Mouse (Mus musculus): ENCODE measurements at regions not wholly inside any gene's neighbourhood (a gene's known extent, or its start where the extent isn't known, plus 50 kb on each side); places are given as distances from the start of the nearest gene placed in this dataset.
A peak's percentile ranks its signal among the peaks of the same experiment; 100 is the strongest.

GRCm38 (mm10) chr13:94619511-94619910, 169.2 kb upstream of the Tbca start:
- 57% methylated on average over 4 of the region's 4 CpGs for WGBS
- Histone ChIP-seq H3K36me3 (ENCODE audit: control insufficient read depth, insufficient read depth) (no peaks in the 10 kb centered on the region), H3K9ac (ENCODE audit: low read length) (no peak overlapping the region), H3K4me2 (ENCODE audit: low read depth, low read length) (no peak overlapping the region), H3K27ac (ENCODE audit: low read length) (no peak overlapping the region), H3K27me3 (ENCODE audit: control insufficient read depth, insufficient read depth, low read length) (no peaks in the 10 kb centered on the region), H3K4me1 (ENCODE audit: control insufficient read depth, insufficient read depth, low read length) (no peaks in the 10 kb centered on the region), H3K9me3 (replicated peaks; ENCODE audit: control insufficient read depth, low read length) (no peaks in the 10 kb centered on the region), H3K4me3 (ENCODE audit: low read length) (no peak overlapping the region)
- ATAC-seq (replicated peaks; ENCODE audit: extremely low read depth, insufficient read depth, low FRiP score), result no peak

DNA sequence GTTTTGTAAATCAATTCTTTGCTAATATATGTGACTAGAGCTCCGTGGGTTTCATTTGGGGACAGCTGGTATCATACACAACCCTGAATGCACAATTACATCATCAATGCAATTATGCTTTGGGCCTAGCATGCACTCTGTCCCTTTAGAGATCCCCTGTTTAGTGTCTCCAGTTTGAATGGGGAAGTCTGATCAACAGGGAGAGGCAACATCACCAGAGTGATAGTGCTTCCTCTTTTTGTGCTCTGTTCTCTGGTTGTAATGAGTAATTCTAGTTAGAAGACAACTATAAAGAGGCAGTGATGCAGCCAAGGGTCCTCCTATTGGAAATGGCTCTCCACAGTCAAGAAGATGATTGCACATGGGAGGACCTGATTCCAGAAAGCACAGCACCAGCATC, 158.7 kb upstream of the Tbca start:
- Histone ChIP-seq H3K36me3 (ENCODE audit: control insufficient read depth, insufficient read depth) (no peaks in the 10 kb centered on the region), H3K9ac (ENCODE audit: low read length) (no peak overlapping the region), H3K9me3 (replicated peaks; ENCODE audit: control insufficient read depth, low read length) (no peaks in the 10 kb centered on the region), H3K4me3 (ENCODE audit: low read length) (no peak overlapping the region), H3K4me2 (ENCODE audit: low read depth, low read length) (no peak overlapping the region), H3K27ac (ENCODE audit: low read length) (no peak overlapping the region), H3K4me1 (ENCODE audit: control insufficient read depth, insufficient read depth, low read length) (no peaks in the 10 kb centered on the region), H3K27me3 (ENCODE audit: control insufficient read depth, insufficient read depth, low read length) (no peaks in the 10 kb centered on the region)
- no peak for ATAC-seq (replicated peaks; ENCODE audit: extremely low read depth, insufficient read depth, low FRiP score)
- WGBS, result 78% methylated on average over 1 of the region's 1 CpGs

- no peak overlapping the region for H3K9ac ChIP-seq (ENCODE audit: low read length)
- H3K4me3 ChIP-seq (ENCODE audit: low read length), result no peak overlapping the region
- no peaks in the 10 kb centered on the region for H3K36me3 ChIP-seq (ENCODE audit: control insufficient read depth, insufficient read depth)
- H3K27ac ChIP-seq (ENCODE audit: low read length), result no peak overlapping the region
- no peak for ATAC-seq (replicated peaks; ENCODE audit: extremely low read depth, insufficient read depth, low FRiP score)
- no peaks in the 10 kb centered on the region for H3K9me3 ChIP-seq (replicated peaks; ENCODE audit: control insufficient read depth, low read length)
- no peaks in the 10 kb centered on the region for H3K27me3 ChIP-seq (ENCODE audit: control insufficient read depth, insufficient read depth, low read length)
- no peak overlapping the region for H3K4me2 ChIP-seq (ENCODE audit: low read depth, low read length)
- no peaks in the 10 kb centered on the region for H3K4me1 ChIP-seq (ENCODE audit: control insufficient read depth, insufficient read depth, low read length)
- 95% methylated on average over 6 of the region's 6 CpGs for WGBS
Measured at GRCm38 (mm10) chr13:94630685-94631084, 158.0 kb upstream of the Tbca start.

DNA sequence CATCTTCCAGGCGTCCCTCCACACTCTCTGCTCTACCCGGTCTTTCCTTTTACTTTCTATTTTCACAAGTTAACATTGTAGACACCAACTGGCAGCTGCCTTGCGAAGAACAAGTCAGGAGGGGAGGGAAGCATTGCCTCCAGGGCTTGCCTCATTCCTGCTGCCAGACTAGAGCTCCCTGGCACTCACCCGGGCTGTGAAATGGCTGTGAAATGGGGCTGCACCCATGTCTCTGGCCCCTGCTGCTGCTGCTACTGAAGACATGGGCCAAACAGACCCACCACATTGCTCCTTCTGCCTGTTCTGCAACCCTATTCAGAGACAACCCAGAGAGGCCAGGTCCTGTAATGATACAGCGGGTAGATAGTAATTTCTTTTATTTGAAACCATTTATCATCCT, 156.0 kb upstream of the Tbca start:
- H3K4me2 ChIP-seq (ENCODE audit: low read depth, low read length), result no peak overlapping the region

DNA sequence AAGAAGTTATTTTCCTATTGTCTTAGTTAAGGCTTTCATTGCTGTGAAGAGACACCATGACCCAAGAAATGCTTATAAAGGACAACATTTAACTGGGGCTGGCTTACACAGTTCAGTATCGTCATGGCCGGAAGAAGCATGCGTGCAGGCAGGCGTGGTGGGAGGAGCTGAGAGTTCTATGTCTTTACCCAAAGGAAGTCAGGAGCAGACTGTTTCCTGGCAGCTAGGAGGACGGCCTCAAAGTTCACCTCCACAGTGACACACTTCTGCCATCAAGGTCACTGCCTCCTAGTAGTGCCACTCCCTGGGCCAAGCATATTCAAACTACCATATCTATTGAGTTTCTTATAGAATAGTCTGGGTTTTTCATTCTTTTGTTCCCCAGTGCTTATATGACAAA, 148.4 kb upstream of the Tbca start:
- Histone ChIP-seq H3K9me3 (replicated peaks; ENCODE audit: control insufficient read depth, low read length) (no peaks in the 10 kb centered on the region), H3K4me2 (ENCODE audit: low read depth, low read length) (no peak overlapping the region), H3K27me3 (ENCODE audit: control insufficient read depth, insufficient read depth, low read length) (peaks cover 2% of the 10 kb centered on the region; the same call in 1 of the 2 replicates), H3K4me3 (ENCODE audit: low read length) (no peak overlapping the region), H3K27ac (ENCODE audit: low read length) (no peak overlapping the region), H3K36me3 (ENCODE audit: control insufficient read depth, insufficient read depth) (no peaks in the 10 kb centered on the region), H3K4me1 (ENCODE audit: control insufficient read depth, insufficient read depth, low read length) (no peaks in the 10 kb centered on the region), H3K9ac (ENCODE audit: low read length) (no peak overlapping the region)
- ATAC-seq (replicated peaks; ENCODE audit: extremely low read depth, insufficient read depth, low FRiP score), result no peak
- WGBS, result 72% methylated on average over 5 of the region's 5 CpGs

More for the DNA sequence above, 156.0 kb upstream of the Tbca start:
- H3K27ac ChIP-seq (ENCODE audit: low read length), result no peak overlapping the region
- ATAC-seq (replicated peaks; ENCODE audit: extremely low read depth, insufficient read depth, low FRiP score), result no peak
- no peaks in the 10 kb centered on the region for H3K36me3 ChIP-seq (ENCODE audit: control insufficient read depth, insufficient read depth)
- no peak overlapping the region for H3K4me3 ChIP-seq (ENCODE audit: low read length)
- no peaks in the 10 kb centered on the region for H3K27me3 ChIP-seq (ENCODE audit: control insufficient read depth, insufficient read depth, low read length)
- H3K9me3 ChIP-seq (replicated peaks; ENCODE audit: control insufficient read depth, low read length), result no peaks in the 10 kb centered on the region
- no peak overlapping the region for H3K9ac ChIP-seq (ENCODE audit: low read length)
- H3K4me1 ChIP-seq (ENCODE audit: control insufficient read depth, insufficient read depth, low read length), result no peaks in the 10 kb centered on the region
- 42% methylated on average over 5 of the region's 5 CpGs for WGBS

- ATAC-seq (replicated peaks; ENCODE audit: extremely low read depth, insufficient read depth, low FRiP score), result no peak
- Histone ChIP-seq H3K27me3 (ENCODE audit: control insufficient read depth, insufficient read depth, low read length) (peaks cover 2% of the 10 kb centered on the region; the same call in 1 of the 2 replicates), H3K27ac (ENCODE audit: low read length) (no peak overlapping the region), H3K4me2 (ENCODE audit: low read depth, low read length) (no peak overlapping the region), H3K36me3 (ENCODE audit: control insufficient read depth, insufficient read depth) (no peaks in the 10 kb centered on the region), H3K9me3 (replicated peaks; ENCODE audit: control insufficient read depth, low read length) (no peaks in the 10 kb centered on the region), H3K4me3 (ENCODE audit: low read length) (no peak overlapping the region), H3K9ac (ENCODE audit: low read length) (no peak overlapping the region), H3K4me1 (ENCODE audit: control insufficient read depth, insufficient read depth, low read length) (0 out of 2 replicates have a peak, but pooled peaks cover 4% of the 10 kb centered on the region)
- 73% methylated on average over 19 of the region's 19 CpGs for WGBS
Measured at GRCm38 (mm10) chr13:94645241-94646206, 143.2 kb upstream of the Tbca start.

- Histone ChIP-seq H3K9ac (ENCODE audit: low read length) (no peak overlapping the region), H3K27ac (ENCODE audit: low read length) (no peak overlapping the region), H3K4me2 (ENCODE audit: low read depth, low read length) (no peak overlapping the region), H3K9me3 (replicated peaks; ENCODE audit: control insufficient read depth, low read length) (no peaks in the 10 kb centered on the region), H3K4me3 (ENCODE audit: low read length) (no peak overlapping the region), H3K36me3 (ENCODE audit: control insufficient read depth, insufficient read depth) (no peaks in the 10 kb centered on the region), H3K27me3 (ENCODE audit: control insufficient read depth, insufficient read depth, low read length) (peaks cover 2% of the 10 kb centered on the region; the same call in 1 of the 2 replicates), H3K4me1 (ENCODE audit: control insufficient read depth, insufficient read depth, low read length) (0 out of 2 replicates have a peak, but pooled peaks cover 4% of the 10 kb centered on the region)
- WGBS, result 84% methylated on average over 2 of the region's 2 CpGs
- no peak for ATAC-seq (replicated peaks; ENCODE audit: extremely low read depth, insufficient read depth, low FRiP score)
Measured at GRCm38 (mm10) chr13:94646326-94646725, 142.4 kb upstream of the Tbca start.

DNA sequence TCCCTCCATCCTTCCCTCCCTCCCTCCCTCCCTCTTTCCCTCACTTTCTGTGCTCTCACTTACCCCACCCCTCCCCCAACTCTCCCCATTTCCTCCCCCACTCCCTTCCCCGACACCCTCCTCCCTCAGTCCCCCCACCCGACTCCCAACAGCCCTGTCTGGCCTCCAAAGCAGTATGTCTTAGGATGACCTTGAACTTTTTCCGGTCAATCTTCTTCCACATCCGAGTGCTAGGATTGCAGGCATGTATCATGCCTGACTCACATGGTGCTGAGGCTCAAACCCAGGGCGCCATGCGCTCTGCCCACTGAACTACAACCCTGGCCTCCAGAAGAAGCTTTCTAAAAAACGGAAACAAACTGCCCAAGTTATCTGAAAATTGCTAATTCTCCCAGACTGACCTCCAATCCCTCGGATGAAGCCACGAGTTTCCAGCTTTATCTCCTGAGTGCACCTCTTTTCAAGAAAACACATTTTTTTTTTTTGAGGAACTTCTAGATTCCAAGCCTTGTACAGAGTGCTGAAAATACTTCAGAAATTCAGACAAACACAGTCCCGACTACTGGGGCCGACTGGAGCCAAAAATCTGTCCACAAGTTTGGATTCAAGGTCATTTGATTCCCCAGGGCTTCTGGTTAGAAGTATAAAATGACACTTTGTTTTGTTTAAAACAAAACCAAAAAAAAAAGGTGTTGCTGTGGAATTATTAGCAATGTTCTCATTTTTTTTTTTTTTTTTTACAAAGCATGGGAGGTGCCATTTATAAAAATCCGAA, 141.7 kb upstream of the Tbca start:
- H3K4me1 ChIP-seq (ENCODE audit: control insufficient read depth, insufficient read depth, low read length), result 0 out of 2 replicates have a peak, but pooled peaks cover 4% of the 10 kb centered on the region
- H3K36me3 ChIP-seq (ENCODE audit: control insufficient read depth, insufficient read depth), result no peaks in the 10 kb centered on the region
- no peaks in the 10 kb centered on the region for H3K9me3 ChIP-seq (replicated peaks; ENCODE audit: control insufficient read depth, low read length)
- ATAC-seq (replicated peaks; ENCODE audit: extremely low read depth, insufficient read depth, low FRiP score), result no peak
- no peak overlapping the region for H3K9ac ChIP-seq (ENCODE audit: low read length)
- H3K27ac ChIP-seq (ENCODE audit: low read length), result no peak overlapping the region
- WGBS, result 46% methylated on average over 12 of the region's 12 CpGs
- H3K4me3 ChIP-seq (ENCODE audit: low read length), result no peak overlapping the region
- peaks cover 2% of the 10 kb centered on the region; the same call in 1 of the 2 replicates for H3K27me3 ChIP-seq (ENCODE audit: control insufficient read depth, insufficient read depth, low read length)
- H3K4me2 ChIP-seq (ENCODE audit: low read depth, low read length), result peak overlapping the region; percentile 34

DNA sequence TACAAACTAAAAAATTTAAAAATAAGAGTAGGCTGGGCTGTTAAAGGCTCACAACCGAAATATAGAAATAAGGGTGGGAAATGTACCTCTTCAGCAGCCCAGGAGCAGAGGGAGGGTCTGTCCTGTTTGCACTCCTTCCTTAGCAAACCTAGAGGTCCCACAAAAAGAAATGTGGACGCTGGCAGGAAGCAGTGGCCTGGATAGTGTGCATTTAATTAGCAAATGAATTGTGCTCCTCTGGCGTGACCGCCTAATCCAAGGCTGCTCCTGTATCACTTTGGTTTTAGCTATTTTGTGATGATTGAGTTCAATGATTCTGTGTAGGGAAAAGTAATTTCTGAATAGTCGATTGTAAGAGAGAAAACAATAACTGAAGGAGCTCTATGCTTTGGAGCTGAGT, 141.1 kb upstream of the Tbca start:
- Histone ChIP-seq H3K4me3 (ENCODE audit: low read length) (no peak overlapping the region), H3K4me2 (ENCODE audit: low read depth, low read length) (no peak overlapping the region), H3K9me3 (replicated peaks; ENCODE audit: control insufficient read depth, low read length) (no peaks in the 10 kb centered on the region), H3K9ac (ENCODE audit: low read length) (no peak overlapping the region), H3K36me3 (ENCODE audit: control insufficient read depth, insufficient read depth) (no peaks in the 10 kb centered on the region), H3K4me1 (ENCODE audit: control insufficient read depth, insufficient read depth, low read length) (0 out of 2 replicates have a peak, but pooled peaks cover 4% of the 10 kb centered on the region), H3K27ac (ENCODE audit: low read length) (no peak overlapping the region), H3K27me3 (ENCODE audit: control insufficient read depth, insufficient read depth, low read length) (peaks cover 2% of the 10 kb centered on the region; the same call in 1 of the 2 replicates)
- no peak for ATAC-seq (replicated peaks; ENCODE audit: extremely low read depth, insufficient read depth, low FRiP score)
- 68% methylated on average over 5 of the region's 5 CpGs for WGBS

All from heart, embryonic 16.5 days (tissue).